Mouse (Mus musculus) testis, adult 2 months (tissue): ENCODE measurements at regions not wholly inside any gene's neighbourhood (a gene's known extent, or its start where the extent isn't known, plus 50 kb on each side); places are given as distances from the start of the nearest gene placed in this dataset.

Source experiments
- CTCF ChIP-seq: fragments of 200-500 bp; IDR thresholded peaks from 2 replicates; pipeline ENCODE4 v1.5.1; 2012; ENCODE audit warnings: low read depth, mild to moderate bottlenecking, inconsistent platforms, low read length, moderate library complexity; ENCODE audit not compliant: control insufficient read depth, insufficient read depth, insufficient replicate concordance
- POLR2A ChIP-seq: fragments of 200-500 bp; IDR thresholded peaks from 2 replicates; pipeline ENCODE4 v1.6.1; 2012; ENCODE audit warnings: low read depth, mild to moderate bottlenecking, inconsistent platforms, low read length, moderate library complexity; ENCODE audit not compliant: control insufficient read depth

DNA sequence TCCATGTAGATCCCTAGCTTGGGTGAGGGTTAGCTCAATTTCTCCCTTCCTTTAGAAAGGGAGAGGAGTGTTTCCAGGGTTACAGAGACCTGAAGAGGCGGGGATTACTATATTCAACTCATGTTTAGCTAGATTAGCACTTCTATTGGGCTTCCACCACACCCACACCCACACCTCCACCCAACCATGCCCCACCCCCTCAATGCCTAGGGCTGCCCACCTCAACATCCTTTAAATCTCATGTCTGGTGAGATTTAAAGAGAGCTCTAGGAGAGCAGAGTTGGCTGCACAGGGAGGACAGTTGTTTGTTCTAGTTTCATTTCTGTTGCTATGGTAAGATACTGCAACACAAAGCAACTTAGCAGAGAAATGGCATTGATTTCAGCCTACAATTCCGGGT, 113.8 kb upstream of the Cops8 start:
- TF ChIP-seq CTCF (no peak), POLR2A (no peak)
